Mouse (Mus musculus) hindbrain, embryonic 14.5 days (tissue): Measurements from ENCODE around the gene Ly86. TPM values are rescaled to one million over a fixed set of nuclear protein-coding genes. Genes with fewer than 3 reads are reported as not detected.

Experiments used
- ATAC-seq: fragments of 200-750 bp; cut with Nextera tagmentation; 2 replicates; pipeline ENCODE4 v1.8.0; 2017; ENCODE audit warnings: moderate number of reproducible peaks, mild to moderate bottlenecking, moderate TSS enrichment, moderate library complexity; ENCODE audit not compliant: low FRiP score
- DNase-seq: peaks from one replicate; pipeline ENCODE4 v3.0.0-alpha.2; 2015; ENCODE audit warnings: low spot score
- H3K27ac ChIP-seq: fragments of 300-500 bp; sonication (generic); 2 replicates; pipeline ENCODE4 v1.5.1; 2014; ENCODE audit warnings: mild to moderate bottlenecking, moderate library complexity
- H3K27me3 ChIP-seq: fragments of 300-500 bp; sonication (generic); 2 replicates; pipeline ENCODE4 v1.6.1; 2014; ENCODE audit warnings: mild to moderate bottlenecking, low read length, mixed read lengths; ENCODE audit not compliant: control insufficient read depth, insufficient read depth
- H3K36me3 ChIP-seq: fragments of 300-500 bp; sonication (generic); replicated peaks from 2 replicates; pipeline ENCODE4 v1.6.1; 2014; ENCODE audit not compliant: control insufficient read depth, insufficient read depth
- H3K4me1 ChIP-seq: fragments of 300-500 bp; sonication (generic); replicated peaks from 2 replicates; pipeline ENCODE4 v1.6.1; 2014; ENCODE audit warnings: antibody characterized with exemption, low read length, mixed read lengths; ENCODE audit not compliant: control insufficient read depth, insufficient read depth
- H3K4me2 ChIP-seq: fragments of 300-500 bp; sonication (generic); replicated peaks from 2 replicates; pipeline ENCODE4 v1.6.1; 2014; ENCODE audit warnings: mild to moderate bottlenecking, moderate library complexity
- H3K4me3 ChIP-seq: fragments of 300-500 bp; sonication (generic); replicated peaks from 2 replicates; pipeline ENCODE4 v1.5.1; 2014; ENCODE audit warnings: mild to moderate bottlenecking, low read length
- H3K9ac ChIP-seq: fragments of 300-500 bp; sonication (generic); 2 replicates; pipeline ENCODE4 v1.6.1; 2014
- H3K9me3 ChIP-seq: fragments of 300-500 bp; sonication (generic); 2 replicates; pipeline ENCODE4 v1.6.1; 2016; ENCODE audit warnings: low read length; ENCODE audit not compliant: control insufficient read depth
- WGBS: fragments of 180-500 bp; shearing (Covaris S2); extraction: QIAGEN DNeasy Blood & Tissue Kit; methylation state at CpG from one replicate; pipeline ENCODE4 v1.1.7; 2014; 5-methylcytosine and 5-hydroxymethylcytosine counted together
- polyA plus RNA-seq: library from polyadenylated mRNA; unstranded; fragments of >200 nt; fragmentation: Nextera tagmentation; extraction: Ambion mirVana; gene quantifications from 2 replicates; pipeline ENCODE4 v1.2.1, GENCODE M21; 2014

Gene Ly86
- polyA plus RNA-seq, 1 experiment from 2014 or later: 9.7 TPM

DNA sequence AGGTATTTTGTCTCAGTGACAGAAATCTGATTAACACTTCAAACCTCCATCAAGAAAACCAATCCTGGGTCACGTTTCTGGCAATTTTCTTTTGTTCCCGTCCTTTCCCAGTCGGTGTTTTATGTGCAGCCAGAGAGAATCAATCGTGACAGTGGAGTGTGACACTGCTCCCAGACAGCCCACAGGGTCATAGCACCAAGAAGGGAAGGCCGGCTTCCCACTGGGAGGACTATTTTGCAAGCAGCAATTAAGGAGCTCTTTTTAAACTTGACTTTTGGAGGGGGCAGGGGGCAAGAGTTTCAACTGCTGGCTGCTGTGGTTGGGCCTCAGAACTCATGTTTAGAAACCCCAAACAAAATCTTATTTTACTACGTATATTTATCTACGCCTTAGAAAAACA, 97.5 kb downstream of the Ly86 start:
- Histone ChIP-seq H3K4me3 (no peak overlapping the region), H3K4me1 (no peaks in the 10 kb centered on the region), H3K9ac (no peak overlapping the region), H3K36me3 (no peaks in the 10 kb centered on the region), H3K4me2 (no peak overlapping the region), H3K9me3 (no peaks in the 10 kb centered on the region), H3K27ac (no peak overlapping the region), H3K27me3 (peaks cover 5% of the 10 kb centered on the region; the same call in 1 of the 2 replicates)
- ATAC-seq: no peak
- DNase-seq: no peak
- 27% methylated on average over 7 of the region's 7 CpGs for WGBS

DNA sequence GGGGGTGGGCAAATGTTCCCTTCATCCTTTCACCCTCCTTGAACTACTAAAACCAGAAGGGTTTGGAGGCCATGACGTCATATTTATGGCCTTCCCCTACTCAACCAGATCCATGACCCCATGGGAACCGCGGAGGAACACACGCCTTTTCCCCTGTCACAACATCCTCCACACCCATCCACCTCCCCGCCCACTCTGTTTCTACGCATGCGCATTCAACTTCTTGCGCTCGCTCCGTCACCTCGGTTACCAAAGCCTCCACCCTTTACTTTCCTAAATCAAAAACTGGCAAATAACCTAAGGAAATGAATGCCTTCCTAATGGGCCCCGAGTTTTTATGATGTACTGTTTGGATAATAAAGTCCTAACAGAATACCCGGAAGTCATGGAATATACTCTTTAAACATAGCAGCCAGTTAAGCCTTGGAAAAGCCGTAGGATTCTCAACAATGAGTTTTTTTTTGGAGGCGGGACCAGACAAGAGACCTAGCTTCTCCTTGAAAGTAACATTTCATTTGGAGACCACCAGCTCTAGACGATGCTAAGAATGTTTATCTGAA, 101.8 kb downstream of the Ly86 start:
- no peaks in the 10 kb centered on the region for H3K4me1 ChIP-seq
- WGBS: 92% methylated on average over 16 of the region's 16 CpGs
- ATAC-seq (no peak), DNase-seq (no peak)
- no peaks in the 10 kb centered on the region for H3K9me3 ChIP-seq
- H3K36me3 ChIP-seq: no peaks in the 10 kb centered on the region
- H3K9ac ChIP-seq: no peak overlapping the region
- 0 out of 2 replicates have a peak, but pooled peaks cover 5% of the 10 kb centered on the region for H3K27me3 ChIP-seq
- H3K4me3 ChIP-seq: no peak overlapping the region
- no peak overlapping the region for H3K4me2 ChIP-seq
- no peak overlapping the region for H3K27ac ChIP-seq

GRCm38 (mm10) chr13:37451021-37451420, 106.0 kb downstream of the Ly86 start:
- no peaks in the 10 kb centered on the region for H3K9me3 ChIP-seq
- no peaks in the 10 kb centered on the region for H3K36me3 ChIP-seq
- H3K4me1 ChIP-seq: 0 out of 2 replicates have a peak, but pooled peaks cover 9% of the 10 kb centered on the region
- 91% methylated on average over 5 of the region's 5 CpGs for WGBS
- H3K4me3 ChIP-seq: no peak overlapping the region
- no peak overlapping the region for H3K27ac ChIP-seq
- DNase-seq (no peak), ATAC-seq (no peak)
- no peak overlapping the region for H3K9ac ChIP-seq
- 0 out of 2 replicates have a peak, but pooled peaks cover 5% of the 10 kb centered on the region for H3K27me3 ChIP-seq
- no peak overlapping the region for H3K4me2 ChIP-seq

DNA sequence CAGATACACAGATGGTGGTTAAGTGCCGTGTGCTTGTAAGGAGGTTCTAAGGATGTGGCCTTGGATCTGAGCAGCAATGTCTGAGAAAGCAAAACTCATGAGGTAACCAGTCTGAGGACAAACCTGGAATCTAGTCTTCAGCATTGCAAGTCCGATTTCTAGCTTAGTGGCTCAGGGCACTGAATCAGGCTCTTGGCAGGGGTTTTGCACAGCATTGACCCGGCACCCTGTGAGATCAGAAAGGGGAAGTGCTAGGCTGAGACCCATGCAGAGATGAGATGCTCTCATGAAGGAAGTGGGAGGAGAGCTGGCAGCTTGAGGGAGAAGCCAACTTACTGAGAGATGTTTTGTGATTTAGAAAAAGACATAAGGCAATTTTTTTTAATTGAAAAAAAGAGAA, 106.5 kb downstream of the Ly86 start:
- Histone ChIP-seq H3K4me3 (no peak overlapping the region), H3K9me3 (no peaks in the 10 kb centered on the region), H3K4me1 (0 out of 2 replicates have a peak, but pooled peaks cover 9% of the 10 kb centered on the region), H3K27me3 (0 out of 2 replicates have a peak, but pooled peaks cover 5% of the 10 kb centered on the region), H3K27ac (no peak overlapping the region), H3K36me3 (no peaks in the 10 kb centered on the region), H3K4me2 (no peak overlapping the region), H3K9ac (no peak overlapping the region)
- WGBS: 58% methylated on average over 3 of the region's 3 CpGs
- DNase-seq (no peak), ATAC-seq (no peak)

DNA sequence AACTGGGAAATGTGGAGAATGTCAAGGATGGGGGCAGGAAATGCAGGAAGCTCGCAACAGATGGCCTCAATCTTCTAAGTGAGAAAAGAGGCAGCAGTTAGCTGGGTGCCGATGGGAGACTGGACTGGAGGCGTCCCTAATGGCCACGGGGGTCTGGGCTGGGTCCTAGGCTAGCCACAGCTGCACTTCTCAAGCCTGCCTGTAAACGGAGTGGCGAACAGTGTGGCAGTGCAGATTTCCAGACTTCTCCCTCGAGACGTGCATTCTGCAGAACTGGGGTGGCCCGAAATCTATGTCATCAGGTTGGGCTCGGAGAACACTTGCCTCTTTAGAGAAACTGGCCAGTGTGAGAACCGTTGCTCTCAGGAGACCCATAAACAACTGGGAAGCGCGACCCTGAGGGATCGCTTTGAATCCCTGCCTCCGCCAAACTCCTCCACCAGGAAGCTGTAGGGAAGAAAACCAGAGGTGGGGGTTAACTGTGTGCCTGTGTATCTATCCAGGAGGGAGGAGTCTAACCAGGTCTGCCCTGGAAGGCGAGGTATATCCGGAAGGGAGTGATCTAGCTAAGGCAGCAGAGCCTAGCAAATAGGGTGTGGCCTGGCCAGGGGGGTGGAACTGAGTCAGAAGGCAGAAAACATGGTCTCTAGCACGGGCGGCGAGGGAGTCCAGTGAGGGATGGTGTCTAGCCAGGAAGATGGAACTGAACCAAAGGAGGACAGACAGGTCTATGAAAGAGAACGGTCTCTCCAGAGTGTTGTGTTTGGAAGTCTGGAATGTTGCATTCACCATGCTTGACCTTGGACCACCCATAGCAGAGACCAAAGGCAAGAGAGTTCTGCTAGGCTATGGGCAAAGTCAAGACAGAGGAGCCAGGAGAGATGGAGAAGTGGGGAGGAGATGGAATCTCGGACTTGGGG, 107.3 kb downstream of the Ly86 start:
- H3K36me3 ChIP-seq: no peaks in the 10 kb centered on the region
- no peak overlapping the region for H3K27ac ChIP-seq
- peak overlapping the region; percentile 48 for H3K4me2 ChIP-seq
- 3% methylated on average over 22 of the region's 22 CpGs for WGBS
- H3K27me3 ChIP-seq: 0 out of 2 replicates have a peak, but pooled peaks cover 5% of the 10 kb centered on the region
- peaks cover 18% of the 10 kb centered on the region; the same call in 1 of the 2 replicates for H3K4me1 ChIP-seq
- H3K9me3 ChIP-seq: no peaks in the 10 kb centered on the region
- H3K9ac ChIP-seq: peak overlapping the region; percentile 13; the same call in 1 of the 2 replicates
- peak; percentile 45; the same call in 1 of the 2 replicates for ATAC-seq
- no peak for DNase-seq
- peak overlapping the region; percentile 20 for H3K4me3 ChIP-seq

- 0 out of 2 replicates have a peak, but pooled peaks cover 5% of the 10 kb centered on the region for H3K27me3 ChIP-seq
- H3K4me3 ChIP-seq: no peak overlapping the region
- ATAC-seq (peak; percentile 49; the same call in 1 of the 2 replicates), DNase-seq (peak; percentile 87)
- 7% methylated on average over 13 of the region's 13 CpGs for WGBS
- H3K27ac ChIP-seq: no peak overlapping the region
- H3K9ac ChIP-seq: no peak overlapping the region
- H3K9me3 ChIP-seq: no peaks in the 10 kb centered on the region
- H3K36me3 ChIP-seq: no peaks in the 10 kb centered on the region
- peak overlapping the region; percentile 48 for H3K4me2 ChIP-seq
- H3K4me1 ChIP-seq: peaks cover 19% of the 10 kb centered on the region; the same call in 1 of the 2 replicates
These were observed 108.2 kb downstream of the Ly86 start for GRCm38 (mm10) chr13:37453203-37453602.

DNA sequence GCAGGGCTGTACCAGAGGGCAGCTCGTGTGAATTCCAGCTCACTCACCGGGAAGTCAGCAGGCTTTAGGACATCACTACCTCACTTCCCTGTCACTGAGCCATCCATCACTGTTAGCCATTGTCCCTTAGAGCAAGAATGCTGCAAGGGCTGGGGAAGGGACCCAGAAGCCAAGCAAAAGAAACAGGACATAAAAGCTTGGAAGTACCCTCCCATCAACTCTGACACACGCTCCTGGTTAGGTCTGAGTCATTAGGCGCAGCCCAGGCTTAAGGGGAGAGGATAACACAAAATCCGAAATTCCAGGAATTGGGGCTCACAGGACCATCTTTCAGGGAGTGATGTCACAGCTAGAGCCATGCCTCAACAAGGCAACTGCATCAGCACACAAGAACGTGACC, 109.3 kb downstream of the Ly86 start:
- 41% methylated on average over 6 of the region's 6 CpGs for WGBS
- DNase-seq: no peak
- Histone ChIP-seq H3K4me1 (peaks cover 19% of the 10 kb centered on the region; the same call in 1 of the 2 replicates), H3K9me3 (no peaks in the 10 kb centered on the region), H3K27me3 (0 out of 2 replicates have a peak, but pooled peaks cover 5% of the 10 kb centered on the region), H3K27ac (no peak overlapping the region), H3K4me2 (no peak overlapping the region), H3K9ac (no peak overlapping the region), H3K4me3 (no peak overlapping the region), H3K36me3 (no peaks in the 10 kb centered on the region)
- no peak for ATAC-seq

DNA sequence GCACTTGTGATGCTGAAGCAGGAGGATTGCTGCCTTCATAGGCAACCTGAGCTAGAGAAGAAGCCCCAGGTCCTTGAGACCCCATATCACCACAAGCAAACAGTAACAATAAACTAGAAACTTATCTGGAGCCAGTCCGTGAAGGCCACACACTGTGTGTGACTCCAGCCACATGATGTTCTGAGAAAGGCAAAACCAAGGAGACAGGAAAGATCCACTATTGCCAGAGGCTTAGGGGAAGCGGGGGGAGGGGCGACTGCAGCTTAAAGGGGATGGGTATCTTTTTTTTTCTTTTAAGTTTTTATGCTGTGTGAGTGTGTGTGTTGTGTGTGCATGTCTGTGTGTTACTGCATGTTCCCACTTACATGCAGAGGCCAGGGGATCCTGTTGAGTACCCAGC, 110.6 kb downstream of the Ly86 start:
- 85% methylated on average over 3 of the region's 3 CpGs for WGBS

More for the DNA sequence above, 110.6 kb downstream of the Ly86 start:
- no peak overlapping the region for H3K4me2 ChIP-seq
- H3K27ac ChIP-seq: no peak overlapping the region
- DNase-seq (no peak), ATAC-seq (no peak)
- no peak overlapping the region for H3K4me3 ChIP-seq
- no peaks in the 10 kb centered on the region for H3K9me3 ChIP-seq
- H3K36me3 ChIP-seq: no peaks in the 10 kb centered on the region
- H3K27me3 ChIP-seq: 0 out of 2 replicates have a peak, but pooled peaks cover 5% of the 10 kb centered on the region
- H3K4me1 ChIP-seq: peaks cover 19% of the 10 kb centered on the region; the same call in 1 of the 2 replicates
- no peak overlapping the region for H3K9ac ChIP-seq
